Mouse (Mus musculus) skeletal muscle tissue, postnatal 0 days (tissue): ENCODE measurements around the gene Svs1. TPM values are rescaled to one million over a fixed set of nuclear protein-coding genes. Genes with fewer than 3 reads are reported as not detected.

Experiments used
- polyA plus RNA-seq: library from polyadenylated mRNA; unstranded; fragments of >200 nt; fragmentation: Nextera tagmentation; extraction: Ambion mirVana; gene quantifications from 2 replicates; pipeline ENCODE4 v1.2.1, GENCODE M21; 2015

Gene Svs1
- not detected in 2 replicates for polyA plus RNA-seq

GRCm38 (mm10) chr6:48986444-48986990 lies at the start of gene Svs1:
Gene Svs1 (plus strand): TSS chr6:48986861.

DNA sequence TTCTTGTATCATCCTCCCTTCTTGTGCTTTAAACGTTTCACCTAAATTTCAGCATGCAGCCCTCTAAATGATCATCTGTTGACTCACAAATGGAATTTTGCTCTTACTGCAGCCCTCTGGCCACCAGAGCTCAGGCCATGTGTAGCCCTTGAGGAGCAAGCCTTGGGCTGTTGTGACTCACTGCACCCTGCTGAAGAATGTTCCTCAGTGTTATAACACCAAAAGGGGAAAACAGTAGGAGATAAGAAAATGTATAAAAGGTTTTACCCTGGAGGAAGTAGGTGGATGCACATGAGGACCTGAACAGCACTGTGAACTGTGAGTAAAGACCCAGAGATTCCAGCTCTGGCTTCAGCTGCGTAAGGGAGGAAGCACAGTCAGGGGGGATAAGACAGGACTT lies 12.0 kb upstream of the Svs1 start, which contains the start of gene Doxl2:
Gene Doxl2 (plus strand): TSS at position 301 of the 400 bp plus-strand sequence.

GRCm38 (mm10) chr6:49036275-49037267 lies 49.9 kb downstream of the Svs1 start, which contains the start of gene Gpnmb:
Gene Gpnmb (plus strand): TSS chr6:49036546.

Other genes with a start within 250 kb of the Svs1 start
- 11.1 and 12.1 TPM in 2 replicates for gene Gimap1, start 247.8 kb upstream of the Svs1 start, polyA plus RNA-seq
- 8.5 and 9.6 TPM in 2 replicates for gene Gimap5, start 240.7 kb upstream of the Svs1 start, polyA plus RNA-seq
- gene Gimap3, start 216.0 kb upstream of the Svs1 start, polyA plus RNA-seq, result not detected in 2 replicates
- 37.3 and 41.8 TPM in 2 replicates for gene Tmem176a, start 145.9 kb upstream of the Svs1 start, polyA plus RNA-seq
- 112 and 122 TPM in 2 replicates for gene Tmem176b, start 145.4 kb upstream of the Svs1 start, polyA plus RNA-seq
- gene Aoc1, start 114.0 kb upstream of the Svs1 start, polyA plus RNA-seq, result 0.12 TPM in 1 of 2 replicates, not detected in the other
- gene 1600015I10Rik, start 57.0 kb upstream of the Svs1 start, polyA plus RNA-seq, result 0.09 TPM in 1 of 2 replicates, not detected in the other
- not detected in 2 replicates for gene Doxl2, start 11.9 kb upstream of the Svs1 start, polyA plus RNA-seq
- 0.60 and 0.73 TPM in 2 replicates for gene Gpnmb, start 49.7 kb downstream of the Svs1 start, polyA plus RNA-seq
- gene Malsu1, start 86.9 kb downstream of the Svs1 start, polyA plus RNA-seq, result 106 and 128 TPM in 2 replicates
- gene Igf2bp3, start 228.1 kb downstream of the Svs1 start, polyA plus RNA-seq, result 19.2 and 20.9 TPM in 2 replicates